Mouse (Mus musculus): ENCODE data around the gene Ust. TPM values are rescaled to one million over a fixed set of nuclear protein-coding genes. Genes with fewer than 3 reads are reported as not detected.

The Ust gene
- polyA plus RNA-seq, 1 experiment from 2014 or later = 10.8 TPM

GRCm38 (mm10) chr10:8468651-8469386 lies 49.8 kb downstream of the Ust start:
- WGBS = 67% methylated on average over 5 of the region's 5 CpGs
- Histone ChIP-seq H3K4me3 (ENCODE audit: low read depth, low read length) (no peak overlapping the region), H3K27me3 (replicated peaks; ENCODE audit: control insufficient read depth, insufficient read depth, low read length) (no peaks in the 10 kb centered on the region), H3K36me3 (ENCODE audit: control insufficient read depth, insufficient read depth, low read length) (no peaks in the 10 kb centered on the region), H3K9ac (ENCODE audit: low read depth, low read length) (no peak overlapping the region), H3K27ac (replicated peaks; ENCODE audit: low read depth, low read length) (no peak overlapping the region), H3K4me2 (ENCODE audit: low read depth, low read length) (no peak overlapping the region), H3K9me3 (ENCODE audit: control insufficient read depth, low read length) (no peaks in the 10 kb centered on the region), H3K4me1 (ENCODE audit: control insufficient read depth, insufficient read depth, low read length) (0 out of 2 replicates have a peak, but pooled peaks cover 3% of the 10 kb centered on the region)
- DNase-seq (ENCODE audit: low spot score) (no peak), ATAC-seq (ENCODE audit: low read depth) (no peak)

GRCm38 (mm10) chr10:8465918-8466317 lies 52.7 kb downstream of the Ust start:
- WGBS = 43% methylated on average over 3 of the region's 3 CpGs
- H3K9ac ChIP-seq (ENCODE audit: low read depth, low read length) = no peak overlapping the region

GRCm38 (mm10) chr10:8465216-8465615 lies 53.4 kb downstream of the Ust start:
- H3K36me3 ChIP-seq (ENCODE audit: control insufficient read depth, insufficient read depth, low read length) = no peaks in the 10 kb centered on the region
- H3K9me3 ChIP-seq (ENCODE audit: control insufficient read depth, low read length) = no peaks in the 10 kb centered on the region
- 70% methylated on average over 1 of the region's 1 CpGs for WGBS
- H3K27ac ChIP-seq (replicated peaks; ENCODE audit: low read depth, low read length) = no peak overlapping the region
- DNase-seq (ENCODE audit: low spot score) = no peak
- no peak overlapping the region for H3K9ac ChIP-seq (ENCODE audit: low read depth, low read length)
- peaks cover 12% of the 10 kb centered on the region for H3K4me1 ChIP-seq (ENCODE audit: control insufficient read depth, insufficient read depth, low read length)
- no peaks in the 10 kb centered on the region for H3K27me3 ChIP-seq (replicated peaks; ENCODE audit: control insufficient read depth, insufficient read depth, low read length)
- ATAC-seq (ENCODE audit: low read depth) = no peak
- no peak overlapping the region for H3K4me2 ChIP-seq (ENCODE audit: low read depth, low read length)
- no peak overlapping the region for H3K4me3 ChIP-seq (ENCODE audit: low read depth, low read length)

More at GRCm38 (mm10) chr10:8465918-8466317, 52.7 kb downstream of the Ust start:
- ATAC-seq (ENCODE audit: low read depth) (no peak), DNase-seq (ENCODE audit: low spot score) (no peak)
- H3K9me3 ChIP-seq (ENCODE audit: control insufficient read depth, low read length) = no peaks in the 10 kb centered on the region
- H3K4me3 ChIP-seq (ENCODE audit: low read depth, low read length) = no peak overlapping the region
- H3K4me2 ChIP-seq (ENCODE audit: low read depth, low read length) = no peak overlapping the region
- H3K27me3 ChIP-seq (replicated peaks; ENCODE audit: control insufficient read depth, insufficient read depth, low read length) = no peaks in the 10 kb centered on the region
- peaks cover 12% of the 10 kb centered on the region for H3K4me1 ChIP-seq (ENCODE audit: control insufficient read depth, insufficient read depth, low read length)
- H3K36me3 ChIP-seq (ENCODE audit: control insufficient read depth, insufficient read depth, low read length) = no peaks in the 10 kb centered on the region
- no peak overlapping the region for H3K27ac ChIP-seq (replicated peaks; ENCODE audit: low read depth, low read length)

- ATAC-seq (ENCODE audit: low read depth) (peak; percentile 47; the same call in 1 of the 2 replicates), DNase-seq (ENCODE audit: low spot score) (no peak)
- 60% methylated on average over 5 of the region's 5 CpGs for WGBS
- Histone ChIP-seq H3K4me1 (ENCODE audit: control insufficient read depth, insufficient read depth, low read length) (peaks cover 12% of the 10 kb centered on the region), H3K9me3 (ENCODE audit: control insufficient read depth, low read length) (no peaks in the 10 kb centered on the region), H3K36me3 (ENCODE audit: control insufficient read depth, insufficient read depth, low read length) (no peaks in the 10 kb centered on the region), H3K27me3 (replicated peaks; ENCODE audit: control insufficient read depth, insufficient read depth, low read length) (no peaks in the 10 kb centered on the region), H3K27ac (replicated peaks; ENCODE audit: low read depth, low read length) (no peak overlapping the region), H3K9ac (ENCODE audit: low read depth, low read length) (no peak overlapping the region), H3K4me3 (ENCODE audit: low read depth, low read length) (no peak overlapping the region), H3K4me2 (ENCODE audit: low read depth, low read length) (no peak overlapping the region)
Observed at GRCm38 (mm10) chr10:8461372-8461771, 57.3 kb downstream of the Ust start.

GRCm38 (mm10) chr10:8454711-8455110 lies 63.9 kb downstream of the Ust start:
- WGBS = 65% methylated on average over 1 of the region's 1 CpGs
- no peak overlapping the region for H3K9ac ChIP-seq (ENCODE audit: low read depth, low read length)
- no peaks in the 10 kb centered on the region for H3K4me1 ChIP-seq (ENCODE audit: control insufficient read depth, insufficient read depth, low read length)
- no peak for DNase-seq (ENCODE audit: low spot score)
- H3K9me3 ChIP-seq (ENCODE audit: control insufficient read depth, low read length) = no peaks in the 10 kb centered on the region
- H3K4me3 ChIP-seq (ENCODE audit: low read depth, low read length) = no peak overlapping the region
- H3K36me3 ChIP-seq (ENCODE audit: control insufficient read depth, insufficient read depth, low read length) = no peaks in the 10 kb centered on the region
- no peaks in the 10 kb centered on the region for H3K27me3 ChIP-seq (replicated peaks; ENCODE audit: control insufficient read depth, insufficient read depth, low read length)
- no peak for ATAC-seq (ENCODE audit: low read depth)
- no peak overlapping the region for H3K4me2 ChIP-seq (ENCODE audit: low read depth, low read length)
- H3K27ac ChIP-seq (replicated peaks; ENCODE audit: low read depth, low read length) = no peak overlapping the region

GRCm38 (mm10) chr10:8447681-8448080 lies 70.9 kb downstream of the Ust start:
- Histone ChIP-seq H3K9me3 (ENCODE audit: control insufficient read depth, low read length) (no peaks in the 10 kb centered on the region), H3K27me3 (replicated peaks; ENCODE audit: control insufficient read depth, insufficient read depth, low read length) (no peaks in the 10 kb centered on the region), H3K36me3 (ENCODE audit: control insufficient read depth, insufficient read depth, low read length) (no peaks in the 10 kb centered on the region), H3K4me2 (ENCODE audit: low read depth, low read length) (no peak overlapping the region), H3K9ac (ENCODE audit: low read depth, low read length) (no peak overlapping the region), H3K4me1 (ENCODE audit: control insufficient read depth, insufficient read depth, low read length) (peaks cover 4% of the 10 kb centered on the region; the same call in 1 of the 2 replicates), H3K4me3 (ENCODE audit: low read depth, low read length) (no peak overlapping the region), H3K27ac (replicated peaks; ENCODE audit: low read depth, low read length) (no peak overlapping the region)
- ATAC-seq (ENCODE audit: low read depth) (no peak), DNase-seq (ENCODE audit: low spot score) (no peak)
- WGBS = 29% methylated on average over 5 of the region's 5 CpGs

- Histone ChIP-seq H3K36me3 (ENCODE audit: control insufficient read depth, insufficient read depth, low read length) (no peaks in the 10 kb centered on the region), H3K9ac (ENCODE audit: low read depth, low read length) (no peak overlapping the region), H3K4me1 (ENCODE audit: control insufficient read depth, insufficient read depth, low read length) (peaks cover 4% of the 10 kb centered on the region; the same call in 1 of the 2 replicates), H3K27ac (replicated peaks; ENCODE audit: low read depth, low read length) (no peak overlapping the region), H3K4me3 (ENCODE audit: low read depth, low read length) (no peak overlapping the region), H3K27me3 (replicated peaks; ENCODE audit: control insufficient read depth, insufficient read depth, low read length) (no peaks in the 10 kb centered on the region), H3K9me3 (ENCODE audit: control insufficient read depth, low read length) (no peaks in the 10 kb centered on the region), H3K4me2 (ENCODE audit: low read depth, low read length) (no peak overlapping the region)
- DNase-seq (ENCODE audit: low spot score) = no peak
- WGBS = 45% methylated on average over 4 of the region's 4 CpGs
- ATAC-seq (ENCODE audit: low read depth) = no peak
Observed at GRCm38 (mm10) chr10:8446972-8447371, 71.7 kb downstream of the Ust start.

- ATAC-seq (ENCODE audit: low read depth) (no peak), DNase-seq (ENCODE audit: low spot score) (no peak)
- H3K4me1 ChIP-seq (ENCODE audit: control insufficient read depth, insufficient read depth, low read length) = peaks cover 4% of the 10 kb centered on the region; the same call in 1 of the 2 replicates
- H3K9me3 ChIP-seq (ENCODE audit: control insufficient read depth, low read length) = no peaks in the 10 kb centered on the region
- H3K4me2 ChIP-seq (ENCODE audit: low read depth, low read length) = no peak overlapping the region
- no peaks in the 10 kb centered on the region for H3K36me3 ChIP-seq (ENCODE audit: control insufficient read depth, insufficient read depth, low read length)
- H3K4me3 ChIP-seq (ENCODE audit: low read depth, low read length) = no peak overlapping the region
- WGBS = 69% methylated on average over 5 of the region's 5 CpGs
- no peak overlapping the region for H3K27ac ChIP-seq (replicated peaks; ENCODE audit: low read depth, low read length)
- no peak overlapping the region for H3K9ac ChIP-seq (ENCODE audit: low read depth, low read length)
- H3K27me3 ChIP-seq (replicated peaks; ENCODE audit: control insufficient read depth, insufficient read depth, low read length) = no peaks in the 10 kb centered on the region
Observed at GRCm38 (mm10) chr10:8444052-8444451, 74.6 kb downstream of the Ust start.

GRCm38 (mm10) chr10:8431857-8432256 lies 86.8 kb downstream of the Ust start:
- peaks cover 21% of the 10 kb centered on the region for H3K4me1 ChIP-seq (ENCODE audit: control insufficient read depth, insufficient read depth, low read length)
- H3K27ac ChIP-seq (replicated peaks; ENCODE audit: low read depth, low read length) = 0 out of 2 replicates have a peak overlapping the region, but pooled peaks have one; percentile 54
- ATAC-seq (ENCODE audit: low read depth) (peak; percentile 90), DNase-seq (ENCODE audit: low spot score) (peak; percentile 91)
- no peak overlapping the region for H3K4me2 ChIP-seq (ENCODE audit: low read depth, low read length)
- H3K9me3 ChIP-seq (ENCODE audit: control insufficient read depth, low read length) = no peaks in the 10 kb centered on the region
- WGBS = 56% methylated on average over 2 of the region's 2 CpGs
- H3K36me3 ChIP-seq (ENCODE audit: control insufficient read depth, insufficient read depth, low read length) = no peaks in the 10 kb centered on the region
- no peaks in the 10 kb centered on the region for H3K27me3 ChIP-seq (replicated peaks; ENCODE audit: control insufficient read depth, insufficient read depth, low read length)
- no peak overlapping the region for H3K9ac ChIP-seq (ENCODE audit: low read depth, low read length)
- no peak overlapping the region for H3K4me3 ChIP-seq (ENCODE audit: low read depth, low read length)
